Mouse (Mus musculus) CH12.LX (cell line): ENCODE results near the gene Pum2. TPM values are rescaled to one million over a fixed set of nuclear protein-coding genes. Genes with fewer than 3 reads are reported as not detected.

ENCODE experiments used
- DNase-seq: peaks from one replicate; pipeline ENCODE4 v3.0.0-alpha.2; 2013; ENCODE audit errors: extremely low read depth
- H3K27ac ChIP-seq: 2 replicates; pipeline ENCODE4 v1.5.1; 2012; ENCODE audit warnings: low read depth, mild to moderate bottlenecking, control low read depth, moderate library complexity; ENCODE audit not compliant: insufficient read depth
- H3K27me3 ChIP-seq: replicated peaks from 2 replicates; pipeline ENCODE3; 2012; ENCODE audit warnings: inconsistent platforms
- H3K36me3 ChIP-seq, 2 experiments: replicated peaks in 1 of 2; 2 replicates each; pipeline versions ENCODE3 to v1.6.1; 2012; ENCODE audit warnings: inconsistent platforms in 1 of 2, low read length in 1 of 2, mild to moderate bottlenecking in 1 of 2, mixed read lengths in 1 of 2, moderate library complexity in 1 of 2; ENCODE audit not compliant: control insufficient read depth in 1 of 2, insufficient read depth in 1 of 2
- H3K4me1 ChIP-seq, 2 experiments: 2 replicates each; pipeline ENCODE4 v1.6.1; 2012; ENCODE audit warnings: inconsistent platforms in 1 of 2, moderate library complexity in 1 of 2; ENCODE audit not compliant: insufficient read depth in 2 of 2, control insufficient read depth in 1 of 2
- H3K4me2 ChIP-seq: 2 replicates; pipeline ENCODE4 v1.6.1; 2012; ENCODE audit warnings: low read depth, mild to moderate bottlenecking, control low read depth; ENCODE audit not compliant: poor library complexity, insufficient read depth, severe bottlenecking
- H3K4me3 ChIP-seq, 3 experiments: fragments of 150-350 bp in 1 of 3; sonication (generic) in 1 of 3; replicated peaks in 1 of 3; 2 replicates each; pipeline versions ENCODE3 to v1.5.1; 2011 to 2012; ENCODE audit warnings: low read depth in 2 of 3, low read length in 2 of 3, mild to moderate bottlenecking in 2 of 3, moderate library complexity in 2 of 3, control low read depth in 1 of 3, improper control_type of control experiment in 1 of 3, inconsistent platforms in 1 of 3, mixed read lengths in 1 of 3; ENCODE audit not compliant: poor library complexity in 1 of 3
- H3K79me2 ChIP-seq: replicated peaks from 2 replicates; pipeline ENCODE4 v1.6.1; 2012; ENCODE audit warnings: mild to moderate bottlenecking, moderate library complexity; ENCODE audit not compliant: control insufficient read depth, poor library complexity, insufficient read depth, severe bottlenecking; ENCODE audit errors: extremely low read depth
- H3K9ac ChIP-seq: 2 replicates; pipeline ENCODE4 v1.6.1; 2012; ENCODE audit warnings: low read depth, mild to moderate bottlenecking, control low read depth, moderate library complexity; ENCODE audit not compliant: insufficient read depth
- H3K9me3 ChIP-seq: replicated peaks from 2 replicates; pipeline ENCODE3; 2012; ENCODE audit warnings: low read length, inconsistent platforms, mixed read lengths
- BHLHE40 ChIP-seq: IDR thresholded peaks from 2 replicates; pipeline ENCODE4 v1.6.1; 2011; ENCODE audit warnings: mild to moderate bottlenecking, low read depth, low read length, improper control_type of control experiment
- CHD2 ChIP-seq: IDR thresholded peaks from 2 replicates; pipeline ENCODE4 v1.6.1; 2011; ENCODE audit warnings: low read length, improper control_type of control experiment
- EP300 ChIP-seq: IDR thresholded peaks from 2 replicates; pipeline ENCODE4 v1.6.1; 2011; ENCODE audit warnings: low read length, improper control_type of control experiment
- HCFC1 ChIP-seq: IDR thresholded peaks from 2 replicates; pipeline ENCODE4 v1.6.1; 2012; ENCODE audit warnings: low read depth, mild to moderate bottlenecking, inconsistent platforms, low read length, improper control_type of control experiment
- JUN ChIP-seq: IDR thresholded peaks from 2 replicates; pipeline ENCODE4 v1.6.1; 2011; ENCODE audit warnings: low read depth, mild to moderate bottlenecking, low read length, improper control_type of control experiment, moderate library complexity; ENCODE audit not compliant: insufficient read depth
- MXI1 ChIP-seq: IDR thresholded peaks from 2 replicates; pipeline ENCODE4 v1.6.1; 2011; ENCODE audit warnings: mild to moderate bottlenecking, low read depth, low read length, improper control_type of control experiment
- MYC ChIP-seq: IDR thresholded peaks from 2 replicates; pipeline ENCODE4 v1.6.1; 2011; ENCODE audit warnings: low read depth, mild to moderate bottlenecking, improper control_type of control experiment, low read length
- NELFE ChIP-seq: IDR thresholded peaks from 2 replicates; pipeline ENCODE4 v1.6.1; 2011; ENCODE audit warnings: low read depth, low read length, improper control_type of control experiment
- NRF1 ChIP-seq: IDR thresholded peaks from 2 replicates; pipeline ENCODE4 v1.6.1; 2014; ENCODE audit warnings: low read depth, mild to moderate bottlenecking, inconsistent platforms, low read length, improper control_type of control experiment, moderate library complexity
- PAX5 ChIP-seq: IDR thresholded peaks from 2 replicates; pipeline ENCODE4 v1.6.1; 2012; ENCODE audit warnings: low read length, inconsistent platforms, mixed read lengths
- POLR2A ChIP-seq: IDR thresholded peaks from 2 replicates; pipeline ENCODE4 v1.6.1; 2011; ENCODE audit warnings: low read depth, mild to moderate bottlenecking, improper control_type of control experiment, low read length
- RCOR1 ChIP-seq: conservative IDR thresholded peaks from 2 replicates; pipeline ENCODE4 v1.6.1; 2012; ENCODE audit warnings: low read depth, mild to moderate bottlenecking, inconsistent platforms, low read length, improper control_type of control experiment
- TBP ChIP-seq: conservative IDR thresholded peaks from 2 replicates; pipeline ENCODE4 v1.6.1; 2011; ENCODE audit warnings: low read depth, low read length, improper control_type of control experiment
- USF1 ChIP-seq: IDR thresholded peaks from 2 replicates; pipeline ENCODE4 v1.6.1; 2014; ENCODE audit warnings: low read depth, mild to moderate bottlenecking, inconsistent platforms, low read length, improper control_type of control experiment
- USF2 ChIP-seq: conservative IDR thresholded peaks from 2 replicates; pipeline ENCODE4 v1.6.1; 2011; ENCODE audit warnings: low read depth, low read length, improper control_type of control experiment
- ZC3H11A ChIP-seq: IDR thresholded peaks from 2 replicates; pipeline ENCODE4 v1.6.1; 2012; ENCODE audit warnings: low read depth, mild to moderate bottlenecking, inconsistent platforms, low read length, improper control_type of control experiment
- ZKSCAN1 ChIP-seq: IDR thresholded peaks from 2 replicates; pipeline ENCODE4 v1.6.1; 2012; ENCODE audit warnings: low read depth, inconsistent platforms, low read length, improper control_type of control experiment, borderline replicate concordance
- dilution Hi-C: fragments of 300-500 bp; cut with MboI; formaldehyde crosslinking; loops from 2 replicates; pipeline ENCODE4 v1.14.3; 2020; ENCODE audit warnings: low sequenced_read_pairs; ENCODE audit not compliant: extremely low pct_unique_long_range_greater_than_20kb, extremely low pct_ligation_motif_present
- in situ Hi-C: fragments of 300-500 bp; cut with MboI; formaldehyde crosslinking; loops from 3 replicates; pipeline ENCODE4 v1.14.3; 2019; ENCODE audit warnings: low sequenced_read_pairs, low pct_ligation_motif_present, low pct_unique_long_range_greater_than_20kb, mixed read lengths
- polyA plus RNA-seq: library from polyadenylated mRNA; unstranded; fragments of >175 nt; gene quantifications from 2 replicates; pipeline ENCODE4 v1.2.1, GENCODE M21; 2012; ENCODE audit warnings: low read depth; ENCODE audit not compliant: insufficient read length
- total RNA-seq, 2 experiments: library from RNA; depleted of rRNA; stranded (reverse); fragments of 300-350 nt in 1 of 2; fragments of >200 nt in 1 of 2; gene quantifications; 2 replicates each; pipeline ENCODE4 v1.2.3; 2012 to 2014

Gene Pum2
- total and polyA plus RNA-seq, 3 experiments = 52.9 to 90.2 (median 62.7) TPM

DNA sequence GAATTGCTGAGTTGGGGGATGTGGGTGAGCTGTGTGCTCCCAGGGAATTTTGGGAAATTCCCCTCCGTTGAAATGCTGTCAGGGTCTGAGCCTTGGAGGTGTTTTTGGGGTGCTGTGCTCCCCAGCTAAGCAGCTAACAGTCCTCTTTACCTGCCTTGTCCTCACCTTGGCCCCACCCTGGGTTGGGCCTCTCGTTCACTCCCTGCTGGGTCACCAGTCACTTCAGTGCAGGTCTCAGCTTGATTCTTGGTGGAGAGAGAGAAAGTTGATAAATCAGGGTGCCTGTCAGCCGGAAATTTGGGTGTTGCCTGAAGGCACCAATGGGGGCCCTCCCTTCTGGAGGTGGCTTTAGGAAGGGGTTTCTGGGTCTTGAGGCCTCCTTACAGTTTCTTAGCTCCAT, 108.6 kb downstream of the Pum2 start:
- Histone ChIP-seq H3K27ac (no peak overlapping the region), H3K79me2 (no peaks in the 10 kb centered on the region), H3K27me3 (no peaks in the 10 kb centered on the region), H3K9me3 (no peaks in the 10 kb centered on the region), H3K4me1 (peaks cover 0 to 30% of the 10 kb centered on the region in 2 experiments; a peak in 3 of 4 replicates), H3K9ac (no peak overlapping the region), H3K4me3 (no peak overlapping the region), H3K36me3 (no peaks in the 10 kb centered on the region), H3K4me2 (no peak overlapping the region)
- in situ Hi-C loops = loop anchor here (5.0 kb wide), 1 partner anchor 45 kb away; no protein-coding TSS in a partner anchor
- TF ChIP-seq ZKSCAN1 (no peak), TBP (no peak), EP300 (no peak), MYC (no peak), USF2 (no peak), USF1 (no peak), NRF1 (no peak), CHD2 (no peak), HCFC1 (no peak), RCOR1 (no peak), BHLHE40 (no peak), POLR2A (no peak)
- dilution Hi-C loops = no loop called here
- no peak for DNase-seq

DNA sequence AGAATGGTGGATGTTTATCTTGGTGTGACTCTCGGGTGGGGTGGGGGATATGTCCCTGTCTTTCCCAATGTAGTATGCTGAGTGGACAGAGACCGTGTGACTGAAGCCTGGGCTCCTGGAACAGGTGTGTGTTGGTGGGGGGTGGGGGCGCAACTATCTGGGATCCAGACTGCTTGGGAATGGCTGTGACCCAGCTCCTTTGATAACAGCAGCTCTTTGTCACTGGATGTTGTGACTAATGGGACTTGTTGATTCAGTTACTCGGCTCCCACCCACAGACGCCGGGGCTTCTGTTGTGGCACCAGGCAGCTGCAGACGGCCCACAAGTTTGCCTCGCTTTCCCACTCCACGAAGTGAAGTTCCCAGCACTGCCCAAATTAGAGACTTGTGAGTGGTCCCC, 110.3 kb downstream of the Pum2 start:
- no peak for DNase-seq
- no peak overlapping the region for H3K4me2 ChIP-seq
- H3K27ac ChIP-seq = no peak overlapping the region
- peaks cover 0 to 34% of the 10 kb centered on the region in 2 experiments; a peak in 3 of 4 replicates for H3K4me1 ChIP-seq
- TF ChIP-seq CHD2 (no peak), ZC3H11A (no peak)
- dilution Hi-C loops (no loop called here), in situ Hi-C loops (loop anchor here (5.0 kb wide), 1 partner anchor 43 kb away; no protein-coding TSS in a partner anchor)
- H3K79me2 ChIP-seq = no peaks in the 10 kb centered on the region
- no peaks in the 10 kb centered on the region for H3K9me3 ChIP-seq
- H3K4me3 ChIP-seq = no peak overlapping the region
- no peaks in the 10 kb centered on the region for H3K27me3 ChIP-seq
- H3K9ac ChIP-seq = no peak overlapping the region
- H3K36me3 ChIP-seq = no peaks in the 10 kb centered on the region

DNA sequence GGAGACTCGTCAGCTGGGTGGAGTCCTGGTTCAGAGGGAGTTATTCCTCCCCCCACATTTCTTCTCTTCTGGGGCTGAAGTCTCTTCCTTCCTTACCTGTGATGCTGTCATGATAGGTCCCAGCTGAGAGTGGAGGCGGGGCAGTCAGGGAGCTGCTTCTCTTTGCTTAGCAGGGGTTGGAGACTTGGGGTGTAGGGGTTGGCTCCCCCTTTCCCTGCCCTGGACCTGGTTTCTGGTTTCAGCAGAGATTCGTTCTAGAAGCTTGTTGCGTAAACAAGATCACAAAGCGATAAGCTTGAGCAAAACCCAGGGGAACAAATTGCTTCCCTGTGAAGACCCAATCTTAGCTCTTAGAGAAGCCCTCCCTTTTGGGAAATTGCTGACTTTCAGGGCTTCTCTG, 112.5 kb downstream of the Pum2 start:
- Histone ChIP-seq H3K79me2 (no peaks in the 10 kb centered on the region), H3K9me3 (no peaks in the 10 kb centered on the region), H3K4me3 (no peak overlapping the region), H3K27me3 (no peaks in the 10 kb centered on the region), H3K9ac (no peak overlapping the region), H3K4me2 (no peak overlapping the region), H3K36me3 (peaks cover 0 to 6% of the 10 kb centered on the region in 2 experiments), H3K4me1 (peaks cover 0 to 16% of the 10 kb centered on the region in 2 experiments; a peak in 3 of 4 replicates), H3K27ac (no peak overlapping the region)
- TF ChIP-seq NELFE (no peak), PAX5 (no peak), BHLHE40 (no peak), HCFC1 (no peak), MYC (no peak), CHD2 (no peak), USF1 (no peak), RCOR1 (no peak), MXI1 (no peak), JUN (no peak)
- dilution Hi-C loops = no loop called here
- DNase-seq = no peak
- in situ Hi-C loops = no loop called here
